Comparison of ENCODE assay signal across 7 mouse cellular contexts in genomic region chr11:120598283-120598989, GRCm38 (mm10). TPM values are rescaled to one million over a fixed set of nuclear protein-coding genes. Genes with fewer than 3 reads are reported as not detected.
A peak's percentile ranks its signal among the peaks of the same experiment; 100 is the strongest.
DNase-seq lines count a peak whose midpoint lies in the region; ATAC-seq and TF ChIP-seq lines count a peak whose summit lies in the region.

Gene Alyref (minus strand): TSS chr11:120598365.
Gene Anapc11 (plus strand): TSS chr11:120598421.

- H3K9me3 ChIP-seq in embryonic facial prominence, embryonic 10.5 days, result no peaks in the 10 kb centered on the region
- no peaks in the 10 kb centered on the region for H3K9me3 ChIP-seq in intestine, postnatal 0 days (ENCODE audit: control insufficient read depth)
- H3K9me3 ChIP-seq in midbrain, embryonic 12.5 days, result no peaks in the 10 kb centered on the region

- intact Hi-C loops in left cerebral cortex, postnatal 4 days (cut with DNase I), result no loop called here

- H3K4me3 ChIP-seq in embryonic facial prominence, embryonic 10.5 days, result peak within 1 kb of the TSS; percentile 99
- peak within 1 kb of the TSS; percentile 65 for H3K4me3 ChIP-seq in intestine, postnatal 0 days (ENCODE audit: low read depth, low read length)
- peak within 1 kb of the TSS; percentile 100 for H3K4me3 ChIP-seq in midbrain, embryonic 12.5 days
- H3K4me3 ChIP-seq in small intestine, adult 2 months (ENCODE audit: low read depth, low read length), result peak within 1 kb of the TSS; percentile 95

- TF ChIP-seq CTCF in intestine, postnatal 0 days (IDR thresholded peaks at IDR 0.05; ENCODE audit: low read depth), result no peak; the same call in 1 of the 2 replicates
- TF ChIP-seq CTCF in small intestine, adult 2 months (IDR thresholded peaks at IDR 0.05; ENCODE audit: extremely low read depth, insufficient read length, insufficient replicate concordance, low read depth, low read length), result no peak

- peak within 1 kb of the TSS; percentile 97 for H3K9ac ChIP-seq in intestine, postnatal 0 days (ENCODE audit: low read depth, low read length)
- peak within 1 kb of the TSS; percentile 100 for H3K9ac ChIP-seq in midbrain, embryonic 12.5 days (replicated peaks)

- H3K4me2 ChIP-seq in intestine, postnatal 0 days (replicated peaks; ENCODE audit: low read depth), result peak within 1 kb of the TSS; percentile 77
- peak within 1 kb of the TSS; percentile 99 for H3K4me2 ChIP-seq in midbrain, embryonic 12.5 days (replicated peaks)

- H3K36me3 ChIP-seq in embryonic facial prominence, embryonic 10.5 days (replicated peaks), result peaks cover 77% of the 10 kb centered on the region
- peaks cover 43% of the 10 kb centered on the region for H3K36me3 ChIP-seq in intestine, postnatal 0 days (ENCODE audit: control insufficient read depth, insufficient read depth)
- peaks cover 62% of the 10 kb centered on the region for H3K36me3 ChIP-seq in midbrain, embryonic 12.5 days
- peaks cover 26% of the 10 kb centered on the region for H3K36me3 ChIP-seq in small intestine, adult 2 months (ENCODE audit: control insufficient read depth, insufficient read depth, low read length)

- ATAC-seq in intestine, postnatal 0 days, result peak; percentile 99
- ATAC-seq in midbrain, embryonic 12.5 days (ENCODE audit: low FRiP score, low read depth), result peak; percentile 97

- no peaks in the 10 kb centered on the region for H3K27me3 ChIP-seq in embryonic facial prominence, embryonic 10.5 days (replicated peaks; ENCODE audit: low read depth, poor library complexity, severe bottlenecking)
- H3K27me3 ChIP-seq in intestine, postnatal 0 days (replicated peaks; ENCODE audit: control insufficient read depth, insufficient read depth, low read length), result no peaks in the 10 kb centered on the region
- H3K27me3 ChIP-seq in midbrain, embryonic 12.5 days, result no peaks in the 10 kb centered on the region
- no peaks in the 10 kb centered on the region for H3K27me3 ChIP-seq in small intestine, adult 2 months (ENCODE audit: control insufficient read depth, insufficient read depth, low read length)

- no peak; the same call in 1 of the 2 replicates for TF ChIP-seq POLR2A in small intestine, adult 2 months (IDR thresholded peaks at IDR 0.05; ENCODE audit: low read depth, low read length)

- peak within 1 kb of the TSS; percentile 99 for H3K27ac ChIP-seq in embryonic facial prominence, embryonic 10.5 days (replicated peaks)
- peak within 1 kb of the TSS; percentile 94 for H3K27ac ChIP-seq in intestine, postnatal 0 days (ENCODE audit: low read depth, low read length)
- H3K27ac ChIP-seq in midbrain, embryonic 12.5 days (replicated peaks), result peak within 1 kb of the TSS; percentile 86
- peak within 1 kb of the TSS; percentile 55 for H3K27ac ChIP-seq in small intestine, adult 2 months (ENCODE audit: insufficient read depth, low read depth, low read length)

- peaks cover 34% of the 10 kb centered on the region for H3K4me1 ChIP-seq in embryonic facial prominence, embryonic 10.5 days
- H3K4me1 ChIP-seq in intestine, postnatal 0 days (replicated peaks; ENCODE audit: control insufficient read depth, insufficient read depth, low read length), result 0 out of 2 replicates have a peak, but pooled peaks cover 6% of the 10 kb centered on the region
- peaks cover 30% of the 10 kb centered on the region for H3K4me1 ChIP-seq in midbrain, embryonic 12.5 days
- peaks cover 14% of the 10 kb centered on the region; the same call in 1 of the 2 replicates for H3K4me1 ChIP-seq in small intestine, adult 2 months (ENCODE audit: control insufficient read depth, insufficient read depth, insufficient read length, low read length)

- DNase-seq in adrenal gland, postnatal 10 days, result peak; percentile 96
- DNase-seq in embryonic facial prominence, embryonic 10.5 days (ENCODE audit: low spot score), result peak; percentile 97
- peak; percentile 51 for DNase-seq in gonadal fat pad, adult 2 months (ENCODE audit: low read depth)
- peak; percentile 94 for DNase-seq in left cerebral cortex, postnatal 4 days

- WGBS in embryonic facial prominence, embryonic 10.5 days, result under 1% methylated on average over 88 of the region's 88 CpGs
- WGBS in intestine, postnatal 0 days, result under 1% methylated on average over 87 of the region's 88 CpGs
- WGBS in midbrain, embryonic 12.5 days, result under 1% methylated on average over 87 of the region's 88 CpGs
- under 1% methylated on average over 88 of the region's 88 CpGs for WGBS in small intestine, adult 2 months

RNA-seq across cellular contexts. Expression of gene Alyref, which starts in this region (rescaled TPM):
- 100 to 1,000 TPM; 112 to 114 TPM for total RNA-seq in adrenal gland, postnatal 10 days (2021)
- 620 and 640 TPM in 2 replicates for polyA plus RNA-seq in embryonic facial prominence, embryonic 10.5 days (2016; fragmentation: Nextera tagmentation; extraction: Ambion mirVana)
- 21.4 and 28.5 TPM in 2 replicates for polyA plus RNA-seq in gonadal fat pad, adult 2 months (2012; rRNA removed)
- polyA plus RNA-seq in intestine, postnatal 0 days (2015; fragmentation: Nextera tagmentation; extraction: Ambion mirVana), result 209 and 226 TPM in 2 replicates
- 100 to 1,000 TPM; 111 to 113 TPM for total RNA-seq in left cerebral cortex, postnatal 4 days (2021)
- polyA plus RNA-seq in midbrain, embryonic 12.5 days (2016; fragmentation: Nextera tagmentation; extraction: Ambion mirVana), result 652 and 655 TPM in 2 replicates
- polyA plus RNA-seq in small intestine, adult 2 months (2012; rRNA removed), result 12.0 and 24.0 TPM in 2 replicates

RNA-seq across cellular contexts. Expression of gene Anapc11, which starts in this region (rescaled TPM):
- 10 to 100 TPM; 73.1 to 86.4 TPM for total RNA-seq in adrenal gland, postnatal 10 days (2021)
- polyA plus RNA-seq in embryonic facial prominence, embryonic 10.5 days (2016; fragmentation: Nextera tagmentation; extraction: Ambion mirVana), result 192 and 198 TPM in 2 replicates
- polyA plus RNA-seq in gonadal fat pad, adult 2 months (2012; rRNA removed), result 74.7 and 75.0 TPM in 2 replicates
- 107 and 108 TPM in 2 replicates for polyA plus RNA-seq in intestine, postnatal 0 days (2015; fragmentation: Nextera tagmentation; extraction: Ambion mirVana)
- total RNA-seq in left cerebral cortex, postnatal 4 days (2021), result 100 to 1,000 TPM; 113 to 115 TPM
- polyA plus RNA-seq in midbrain, embryonic 12.5 days (2016; fragmentation: Nextera tagmentation; extraction: Ambion mirVana), result 165 and 182 TPM in 2 replicates
- polyA plus RNA-seq in small intestine, adult 2 months (2012; rRNA removed), result 46.4 and 97.9 TPM in 2 replicates

Comparison
In these comparisons a context has a peak if more than half of its experiments do, and no peak if none do; other contexts are left out.
1. Peak in every context shown above with its lines: DNase-seq, ATAC-seq, H3K4me3 ChIP-seq and H3K27ac ChIP-seq.